Mouse (Mus musculus) ovary, adult 18-20 months (tissue): Measurements from ENCODE around the gene Tnnt3.

Experiments
- DNase-seq: peaks from one replicate; pipeline ENCODE4 v3.0.0; 2022; ENCODE audit warnings: low spot score, mixed read lengths

The Tnnt3 gene

GRCm38 (mm10) chr7:142476795-142477452 lies 21.7 kb upstream of the Tnnt3 start:
- DNase-seq, result no peak

DNA sequence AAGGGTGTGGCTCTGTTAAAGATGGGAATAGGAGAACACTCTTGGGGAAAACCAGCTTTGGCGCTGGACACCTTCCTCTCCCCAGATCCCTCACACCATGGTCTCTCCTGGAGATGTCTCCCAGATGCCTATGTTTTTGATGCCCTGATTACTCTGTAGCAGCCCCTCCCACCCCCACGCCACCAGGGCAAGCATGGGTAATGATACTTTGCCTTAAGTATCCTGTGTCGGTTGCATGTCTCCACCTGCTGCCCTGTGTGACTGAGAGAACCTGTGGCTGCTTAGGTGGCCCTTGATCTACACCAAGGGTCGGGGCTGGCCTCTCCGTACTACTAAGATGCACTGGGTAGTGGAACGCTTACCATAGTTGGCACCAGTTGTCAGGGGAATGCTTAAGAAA lies 20.6 kb upstream of the Tnnt3 start:
- no peak for DNase-seq

- no peak for DNase-seq
These were observed 20.1 kb upstream of the Tnnt3 start for GRCm38 (mm10) chr7:142478574-142478973.

DNA sequence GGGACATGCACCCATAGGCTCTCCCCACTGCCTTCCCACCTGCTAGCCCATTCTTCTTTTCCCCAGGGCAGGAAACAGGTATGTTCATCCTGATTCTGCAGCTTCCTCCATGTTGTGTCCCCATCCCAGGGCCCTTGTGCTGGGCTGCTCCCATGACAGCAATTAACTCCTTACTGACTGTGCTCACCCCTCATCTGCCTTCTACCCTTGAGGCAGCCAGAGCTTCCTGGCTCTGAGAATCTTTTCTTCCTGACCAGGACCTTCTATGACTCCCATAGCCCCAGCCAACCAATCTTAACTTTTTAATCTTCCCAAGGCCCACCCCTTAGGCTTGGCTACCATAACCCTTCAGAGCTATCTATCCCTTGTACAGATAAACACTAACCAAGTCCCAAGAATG lies 19.3 kb upstream of the Tnnt3 start:
- no peak for DNase-seq

- DNase-seq, result no peak
These were observed 18.8 kb upstream of the Tnnt3 start for GRCm38 (mm10) chr7:142479886-142480285.

- no peak for DNase-seq
These were observed 18.0 kb upstream of the Tnnt3 start for GRCm38 (mm10) chr7:142480661-142481060.

- DNase-seq, result no peak
These were observed 17.5 kb upstream of the Tnnt3 start for GRCm38 (mm10) chr7:142481186-142481567.

DNA sequence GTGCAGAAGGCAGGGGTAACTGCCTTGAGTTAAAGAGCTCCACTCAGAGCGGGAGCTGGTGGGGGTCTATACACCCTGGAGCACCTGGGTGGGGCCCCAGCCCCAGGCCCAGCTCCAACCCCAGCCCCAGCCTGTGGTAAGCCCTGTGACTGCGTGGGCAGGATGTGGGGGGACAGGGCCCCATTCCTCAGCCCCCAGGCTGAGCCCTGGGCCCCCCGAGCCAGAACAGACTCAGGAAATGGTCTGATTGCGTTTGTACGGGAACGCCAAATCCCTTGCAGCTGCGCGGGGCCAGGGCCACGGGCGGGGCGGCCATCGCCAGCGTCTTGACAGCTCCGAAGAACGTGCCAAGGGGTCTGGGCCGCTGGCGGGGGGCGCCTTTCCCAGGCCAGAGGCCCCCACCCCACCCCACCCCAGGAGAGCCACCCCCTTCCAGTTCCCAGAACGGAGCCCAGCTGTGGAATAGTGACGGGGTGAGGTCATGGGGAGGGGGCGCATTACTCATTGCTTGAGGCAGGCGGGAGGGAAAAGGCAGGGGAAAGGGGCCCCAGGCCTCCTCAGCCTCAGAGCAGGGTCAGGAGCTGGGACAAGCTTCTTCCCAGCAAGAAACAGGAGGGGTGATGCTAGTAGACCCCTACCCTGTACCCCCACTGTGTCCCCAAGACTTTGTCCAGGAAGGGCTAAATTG lies 16.9 kb upstream of the Tnnt3 start:
- DNase-seq, result no peak

GRCm38 (mm10) chr7:142482256-142482609 lies 16.4 kb upstream of the Tnnt3 start:
- no peak for DNase-seq

DNA sequence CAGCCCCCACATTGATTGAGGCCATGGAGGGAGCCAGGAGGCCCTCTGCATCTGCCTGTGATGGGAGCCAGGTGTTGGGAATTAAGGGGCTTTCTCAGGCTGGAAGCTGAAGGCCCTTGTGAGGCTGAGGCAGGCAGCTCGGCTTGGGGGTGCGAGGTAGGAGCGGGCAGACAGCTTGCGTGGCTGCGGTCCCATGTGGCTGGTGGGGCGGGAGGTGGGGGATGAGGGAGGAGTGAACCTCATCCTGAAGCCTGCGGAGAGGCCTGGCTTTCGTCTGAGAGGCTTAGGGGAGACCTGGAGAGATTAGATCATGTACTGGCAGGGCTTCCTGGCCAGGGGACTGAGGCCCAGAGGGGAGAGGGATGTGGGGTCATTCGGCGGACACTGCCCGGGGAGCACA lies 15.5 kb upstream of the Tnnt3 start:
- no peak for DNase-seq

- no peak for DNase-seq
These were observed 13.9 kb upstream of the Tnnt3 start for GRCm38 (mm10) chr7:142484780-142485179.

- DNase-seq, result no peak
These were observed 11.9 kb upstream of the Tnnt3 start for GRCm38 (mm10) chr7:142486751-142487162.

GRCm38 (mm10) chr7:142487341-142487859 lies 11.2 kb upstream of the Tnnt3 start:
- no peak for DNase-seq

DNA sequence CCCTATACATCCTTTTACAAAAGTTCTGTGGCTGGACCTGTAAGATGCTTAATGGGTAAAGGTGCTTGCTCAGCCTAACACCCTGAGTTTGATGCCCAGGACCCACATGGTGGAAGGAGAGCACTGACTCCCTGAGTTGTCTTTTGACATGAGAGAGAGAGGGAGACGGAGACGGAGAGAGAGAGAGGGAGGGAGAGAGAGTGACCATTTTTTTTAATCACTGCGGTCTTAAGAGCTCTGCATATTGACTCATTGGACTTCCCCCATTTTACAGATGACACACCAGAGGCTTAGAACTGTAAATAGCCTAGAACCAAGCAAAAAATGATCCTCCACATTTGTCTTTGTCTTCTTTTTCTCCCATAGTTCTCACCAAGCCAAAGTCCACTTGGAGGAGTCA lies 10.6 kb upstream of the Tnnt3 start:
- DNase-seq, result no peak

- DNase-seq, result no peak
These were observed 5.1 kb upstream of the Tnnt3 start for GRCm38 (mm10) chr7:142493535-142493934.

GRCm38 (mm10) chr7:142496158-142496557 lies 2.5 kb upstream of the Tnnt3 start:
- DNase-seq, result no peak

GRCm38 (mm10) chr7:142496800-142497199 lies 1.8 kb upstream of the Tnnt3 start:
- DNase-seq, result no peak

GRCm38 (mm10) chr7:142497775-142498174 lies 861 bp upstream of the Tnnt3 start:
- no peak for DNase-seq

- DNase-seq, result no peak
These were observed 530 bp downstream of the Tnnt3 start for GRCm38 (mm10) chr7:142499010-142499721.

- no peak for DNase-seq
These were observed 1.4 kb downstream of the Tnnt3 start for GRCm38 (mm10) chr7:142500032-142500431.

DNA sequence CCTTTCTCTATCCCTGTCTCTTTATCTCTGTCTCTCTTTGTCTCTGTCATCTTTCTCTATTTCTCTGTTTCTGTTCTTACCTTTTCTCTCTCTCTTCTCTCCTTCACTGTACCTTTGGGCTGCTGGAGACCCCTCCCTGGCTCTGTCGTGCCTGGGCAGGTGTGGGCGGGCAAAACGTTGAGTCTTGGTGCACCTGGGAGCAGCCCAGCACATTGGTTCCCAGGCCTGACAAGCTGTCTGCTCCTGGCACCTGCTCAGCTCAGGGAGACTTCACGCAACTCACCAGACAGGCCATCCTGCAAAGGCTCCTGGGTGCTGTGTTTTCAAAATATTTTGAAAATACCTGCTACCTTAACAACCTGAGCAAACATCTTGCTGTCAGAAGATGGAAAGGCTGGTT lies 4.6 kb downstream of the Tnnt3 start:
- no peak for DNase-seq

DNA sequence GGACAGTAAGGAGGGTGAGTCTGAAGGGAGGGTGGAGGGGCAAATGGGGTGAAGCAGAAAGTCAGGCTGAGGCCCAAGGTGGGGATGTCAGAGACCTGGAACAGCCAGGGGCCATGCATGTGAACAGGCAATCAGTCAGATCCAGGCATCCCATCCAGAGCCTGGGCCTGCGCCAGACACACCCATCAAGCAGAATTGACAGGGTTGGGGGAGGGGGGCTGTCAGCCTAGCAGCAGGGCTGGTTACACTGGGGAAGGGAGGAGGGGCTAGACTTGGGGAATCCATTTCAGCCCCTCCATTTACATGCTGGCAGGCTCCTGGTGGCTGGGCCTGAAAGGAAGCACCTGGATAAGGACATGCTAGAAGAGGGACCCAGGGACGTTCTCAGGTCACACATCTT lies 7.3 kb downstream of the Tnnt3 start:
- no peak for DNase-seq

- no peak for DNase-seq
These were observed 7.9 kb downstream of the Tnnt3 start for GRCm38 (mm10) chr7:142506501-142506900.
